Comparison of ENCODE assay signal across 12 mouse cellular contexts in genomic region chr6:82956553-82957251, GRCm38 (mm10). TPM values are rescaled to one million over a fixed set of nuclear protein-coding genes. Genes with fewer than 3 reads are reported as not detected.
DNase-seq lines count a peak whose midpoint lies in the region; ATAC-seq lines count a peak whose summit lies in the region.
"Had no signal": no experiment of that assay in that cellular context is flagged by ENCODE, and none has a peak within 500 bp of the region (broad histone marks: within the 10 kb centered on the region; RNA-seq: fewer than 3 reads in every experiment).

No protein-coding gene starts in this region.

- ATAC-seq in heart, embryonic 11.5 days (replicated peaks; ENCODE audit: insufficient number of reproducible peaks, low FRiP score, low TSS enrichment), result no peak
- no peak for ATAC-seq in heart, embryonic 12.5 days (ENCODE audit: insufficient number of reproducible peaks, low FRiP score)
- peak; percentile 36 for ATAC-seq in limb, embryonic 13.5 days (ENCODE audit: low FRiP score, low read depth)
- no peak for ATAC-seq in granulocyte monocyte progenitor cell, adult 5-6 weeks (replicated peaks; ENCODE audit: poor library complexity, severe bottlenecking)

- H3K27me3 ChIP-seq in heart, embryonic 11.5 days (ENCODE audit: control insufficient read depth, insufficient read depth, low read length), result no peaks in the 10 kb centered on the region
- peaks cover 3% of the 10 kb centered on the region; the same call in 1 of the 2 replicates for H3K27me3 ChIP-seq in heart, embryonic 12.5 days (replicated peaks)
- no peaks in the 10 kb centered on the region for H3K27me3 ChIP-seq in limb, embryonic 13.5 days

- no peaks in the 10 kb centered on the region for H3K4me1 ChIP-seq in heart, embryonic 11.5 days (ENCODE audit: control insufficient read depth, insufficient read depth, low read length)
- H3K4me1 ChIP-seq in heart, embryonic 12.5 days (replicated peaks), result no peaks in the 10 kb centered on the region
- H3K4me1 ChIP-seq in limb, embryonic 13.5 days, result peaks cover 13% of the 10 kb centered on the region

- DNase-seq in thymus, postnatal 4 days, result peak; percentile 22
- DNase-seq in thymus, adult 18-20 months, result no peak
- no peak for DNase-seq in liver
- DNase-seq in left cerebral cortex, adult 9 months (ENCODE audit: low spot score in 2 of 2), result no peak

- H3K27ac ChIP-seq in heart, embryonic 11.5 days (ENCODE audit: low read depth, low read length), result 0 out of 2 replicates have a peak overlapping the region, but pooled peaks have one; percentile 18
- H3K27ac ChIP-seq in heart, embryonic 12.5 days (ENCODE audit: poor library complexity, severe bottlenecking), result no peak overlapping the region
- peak overlapping the region; percentile 80 for H3K27ac ChIP-seq in limb, embryonic 13.5 days
- H3K27ac ChIP-seq: hindbrain, embryonic 14.5 days had no signal

- 44% methylated on average over 4 of the region's 4 CpGs for WGBS in heart, embryonic 11.5 days (ENCODE audit: insufficient replicate concordance)
- 50% methylated on average over 4 of the region's 4 CpGs for WGBS in heart, embryonic 12.5 days
- WGBS in limb, embryonic 13.5 days, result 47% methylated on average over 4 of the region's 4 CpGs

- H3K4me3 ChIP-seq in heart, embryonic 11.5 days (ENCODE audit: low read depth, low read length), result no peak overlapping the region
- no peak overlapping the region for H3K4me3 ChIP-seq in heart, embryonic 12.5 days
- H3K4me3 ChIP-seq in limb, embryonic 13.5 days, result no peak overlapping the region
- H3K4me3 ChIP-seq: megakaryocyte, embryonic 14.5 days had no signal

- H3K4me2 ChIP-seq in heart, embryonic 11.5 days, result no peak overlapping the region
- H3K4me2 ChIP-seq in heart, embryonic 12.5 days, result no peak overlapping the region
- peak overlapping the region; percentile 7; the same call in 1 of the 2 replicates for H3K4me2 ChIP-seq in limb, embryonic 13.5 days (replicated peaks)
- H3K4me2 ChIP-seq: hindbrain, embryonic 14.5 days had no signal

- no peaks in the 10 kb centered on the region for H3K36me3 ChIP-seq in heart, embryonic 11.5 days (ENCODE audit: control insufficient read depth, insufficient read depth, low read length)
- no peaks in the 10 kb centered on the region for H3K36me3 ChIP-seq in heart, embryonic 12.5 days
- H3K36me3 ChIP-seq in limb, embryonic 13.5 days, result no peaks in the 10 kb centered on the region

- no peaks in the 10 kb centered on the region for H3K9me3 ChIP-seq in heart, embryonic 11.5 days (replicated peaks; ENCODE audit: control insufficient read depth, low read length)
- no peaks in the 10 kb centered on the region; the same call in 1 of the 2 replicates for H3K9me3 ChIP-seq in heart, embryonic 12.5 days (replicated peaks)
- no peaks in the 10 kb centered on the region for H3K9me3 ChIP-seq in limb, embryonic 13.5 days

- no peak overlapping the region for H3K9ac ChIP-seq in heart, embryonic 11.5 days (ENCODE audit: low read depth, low read length)
- no peak overlapping the region for H3K9ac ChIP-seq in heart, embryonic 12.5 days
- no peak overlapping the region for H3K9ac ChIP-seq in limb, embryonic 13.5 days
- H3K9ac ChIP-seq: hindbrain, embryonic 14.5 days had no signal

RNA-seq across cellular contexts. Expression of gene M1ap, which starts 10.0 kb away (rescaled TPM):
- 0.70 and 1.1 TPM in 2 replicates for polyA plus RNA-seq in heart, embryonic 11.5 days (2014; fragmentation: Nextera tagmentation; extraction: Ambion mirVana)
- polyA plus RNA-seq in heart, embryonic 12.5 days (2016; fragmentation: Nextera tagmentation; extraction: Ambion mirVana), result 0.57 and 1.4 TPM in 2 replicates
- 0.34 and 0.65 TPM in 2 replicates for polyA plus RNA-seq in limb, embryonic 13.5 days (2015; fragmentation: Nextera tagmentation; extraction: Ambion mirVana)
- total RNA-seq in granulocyte monocyte progenitor cell, adult 5-6 weeks (2014; fragmentation: Nextera tagmentation), result 2.2 TPM in 1 of 2 replicates, not detected in the other
- total RNA-seq in granulocyte monocyte progenitor cell, adult 5-6 weeks (2017), result 2.7 and 6.3 TPM in 2 replicates
- total RNA-seq: left cerebral cortex, postnatal 10 days had no signal
- polyA plus RNA-seq: neural tube, embryonic 11.5 days had no signal

RNA-seq across cellular contexts. Expression of gene Sema4f, which starts 17.1 kb away (rescaled TPM):
- polyA plus RNA-seq in heart, embryonic 11.5 days (2014; fragmentation: Nextera tagmentation; extraction: Ambion mirVana), result 0.04 and 0.15 TPM in 2 replicates
- polyA plus RNA-seq in heart, embryonic 12.5 days (2016; fragmentation: Nextera tagmentation; extraction: Ambion mirVana), result 0.26 and 0.37 TPM in 2 replicates
- 3.1 and 4.5 TPM in 2 replicates for polyA plus RNA-seq in limb, embryonic 13.5 days (2015; fragmentation: Nextera tagmentation; extraction: Ambion mirVana)
- total RNA-seq in granulocyte monocyte progenitor cell, adult 5-6 weeks (2014; fragmentation: Nextera tagmentation), result not detected in 2 replicates
- not detected in 2 replicates for total RNA-seq in granulocyte monocyte progenitor cell, adult 5-6 weeks (2017)
